Mouse (Mus musculus) urinary bladder, adult 18-20 months (tissue): Measurements from ENCODE around the gene Prnd.

Source experiments
- DNase-seq, 2 experiments: peaks; one replicate each; pipeline ENCODE4 v3.0.0; 2022; ENCODE audit warnings: low spot score in 2 of 2, mixed read lengths in 2 of 2

The Prnd gene

DNA sequence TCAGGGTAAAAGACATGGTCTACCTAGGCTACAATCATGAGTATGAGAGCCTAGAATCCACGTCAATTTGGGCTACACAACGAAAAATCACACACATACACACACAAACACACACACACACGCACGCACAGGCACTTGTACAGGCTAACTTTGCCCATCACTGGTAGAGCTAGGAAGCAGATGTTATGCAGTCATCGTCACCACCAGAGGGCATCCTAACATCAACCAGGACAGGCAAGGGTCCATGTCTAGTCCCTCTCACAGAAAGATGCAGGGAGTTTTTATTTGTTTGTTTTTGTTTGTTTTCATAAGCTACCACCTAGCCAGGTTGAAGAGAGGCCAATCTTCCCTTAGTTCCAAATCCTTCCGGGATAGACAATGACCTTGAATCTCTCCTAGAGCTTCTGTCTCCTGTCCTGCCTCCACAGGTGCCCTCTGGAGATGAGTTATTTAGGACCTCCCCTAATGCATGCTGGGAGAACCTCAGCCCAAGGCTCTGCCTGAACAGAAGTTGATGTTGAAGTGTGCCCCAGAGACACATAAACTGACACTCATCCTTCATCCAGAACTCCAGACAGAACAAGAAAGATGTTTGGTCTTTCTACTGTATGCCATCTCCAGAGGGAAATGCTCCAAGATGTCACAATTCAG lies 32.0 kb downstream of the Prnd start:
- DNase-seq, result no peak

DNA sequence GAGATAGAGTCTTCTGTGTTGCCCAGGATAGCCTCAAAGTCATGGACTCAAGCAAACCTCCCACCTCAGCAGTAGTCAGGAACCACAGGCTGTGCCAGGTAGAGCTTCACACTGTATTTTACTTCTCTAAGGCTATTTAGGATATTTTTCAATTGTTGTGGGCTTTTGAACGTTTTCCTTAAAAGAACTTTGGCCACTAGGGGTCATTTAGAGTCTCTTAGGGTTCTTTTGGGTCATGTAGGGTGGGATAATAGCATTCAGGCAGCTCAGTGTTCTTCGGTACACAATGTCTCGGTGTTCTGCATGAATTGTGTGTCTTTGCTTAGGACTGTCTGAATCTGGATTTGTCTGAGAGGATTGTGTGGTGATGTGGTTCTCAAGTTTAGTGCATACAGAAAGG lies 37.3 kb downstream of the Prnd start:
- no peak for DNase-seq

DNA sequence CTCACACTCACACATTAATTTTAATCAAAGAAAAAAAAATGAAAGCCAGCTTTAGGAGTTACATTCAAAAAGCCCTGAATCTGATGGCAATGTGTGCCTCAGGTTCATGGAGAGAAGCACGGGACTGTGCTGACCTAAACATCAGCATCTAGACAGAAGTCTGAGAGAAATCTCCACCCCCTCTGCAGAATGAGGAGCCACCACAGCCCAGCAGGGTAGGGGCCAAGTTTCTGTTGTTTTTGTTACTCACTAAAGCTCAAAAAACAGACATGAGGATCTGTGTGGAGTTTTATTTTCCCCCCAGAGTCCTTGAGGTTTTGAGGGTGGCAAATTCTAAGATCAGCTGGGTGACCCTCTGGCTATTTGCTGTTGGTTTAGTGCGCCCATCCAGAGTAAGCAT lies 37.9 kb downstream of the Prnd start:
- DNase-seq, result no peak

DNA sequence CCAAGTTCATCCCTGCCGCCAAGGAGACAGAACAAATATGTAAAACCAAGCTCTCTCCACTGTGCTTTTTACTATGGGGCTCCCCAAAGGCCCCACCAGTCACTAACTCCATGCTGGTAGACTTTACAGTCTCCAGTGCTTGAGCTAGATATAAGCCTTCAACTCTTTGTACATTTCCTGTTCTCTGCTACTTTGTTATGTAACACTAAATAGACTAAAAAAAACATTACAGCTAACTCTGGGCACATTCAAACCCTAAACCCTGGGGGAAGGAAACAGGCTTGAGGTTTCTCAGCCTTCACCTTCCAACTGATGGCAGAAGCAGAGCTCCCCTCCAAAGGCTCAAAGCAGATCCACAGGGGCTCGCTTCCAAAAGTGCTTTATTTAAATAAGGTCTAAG lies 41.8 kb downstream of the Prnd start:
- DNase-seq, result no peak

DNA sequence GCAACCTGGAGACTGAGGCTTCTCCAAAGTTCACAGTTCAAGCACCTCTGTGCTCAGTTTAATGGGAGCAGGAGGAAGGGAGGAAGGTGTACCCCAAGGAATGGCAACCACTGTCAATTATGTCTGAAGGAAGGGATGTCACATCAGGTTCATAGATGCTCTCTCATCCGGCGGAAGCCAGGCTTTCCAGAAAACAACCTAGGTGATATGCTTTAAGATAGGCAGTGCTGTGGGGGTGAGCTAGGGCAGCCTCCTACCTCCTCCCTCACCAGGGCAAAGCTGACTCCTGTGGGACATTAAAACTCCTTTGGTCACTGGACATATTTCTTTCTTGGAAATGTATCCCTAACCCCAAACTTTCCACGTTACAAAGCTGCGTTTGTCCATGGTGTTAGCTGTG lies 42.5 kb downstream of the Prnd start:
- no peak for DNase-seq

DNA sequence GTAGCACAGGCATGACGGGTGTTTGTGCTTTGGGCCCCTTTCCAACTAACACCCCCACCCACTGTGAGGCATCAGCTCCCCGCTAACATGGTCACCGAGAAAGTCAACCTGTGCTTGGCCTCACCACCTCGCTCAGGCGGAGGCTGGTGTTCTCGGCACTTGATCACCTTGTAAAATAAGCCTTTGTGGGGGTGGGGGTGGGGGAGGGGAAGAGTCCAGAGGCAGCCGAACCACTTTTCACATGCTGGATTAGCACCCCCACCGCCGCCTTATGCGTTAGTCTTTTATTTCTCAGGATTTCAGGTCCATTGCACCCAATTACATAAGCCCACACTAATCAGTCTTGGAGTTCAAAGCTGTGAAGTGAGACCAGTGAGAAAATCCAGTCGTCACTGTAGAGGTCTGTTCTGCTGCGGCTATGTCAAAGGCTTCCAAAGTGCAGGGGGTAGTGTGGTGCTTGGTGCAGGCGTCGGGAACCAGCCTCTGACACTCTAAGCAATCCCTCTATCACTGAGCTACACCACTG lies 43.0 kb downstream of the Prnd start:
- DNase-seq, result no peak

DNA sequence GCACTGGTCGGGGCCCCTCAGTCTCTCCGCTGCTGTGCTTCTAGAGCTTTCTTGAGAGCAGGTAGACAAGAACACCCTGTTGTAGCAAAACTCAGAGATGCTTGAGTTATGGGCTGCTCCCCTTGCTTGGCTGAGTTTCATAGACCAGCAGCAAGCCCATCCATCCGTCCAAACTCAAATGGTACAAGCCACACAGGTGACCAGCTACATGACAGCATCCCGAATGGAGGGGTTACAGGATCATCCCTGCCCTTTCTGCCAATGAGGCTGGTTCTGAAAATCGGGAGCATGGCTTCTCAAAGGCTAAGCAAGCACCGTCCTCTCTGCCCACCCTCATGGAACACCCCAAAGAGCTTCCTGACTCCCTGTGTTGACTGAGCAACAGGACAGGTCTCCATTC lies 44.3 kb downstream of the Prnd start:
- DNase-seq, result no peak

DNA sequence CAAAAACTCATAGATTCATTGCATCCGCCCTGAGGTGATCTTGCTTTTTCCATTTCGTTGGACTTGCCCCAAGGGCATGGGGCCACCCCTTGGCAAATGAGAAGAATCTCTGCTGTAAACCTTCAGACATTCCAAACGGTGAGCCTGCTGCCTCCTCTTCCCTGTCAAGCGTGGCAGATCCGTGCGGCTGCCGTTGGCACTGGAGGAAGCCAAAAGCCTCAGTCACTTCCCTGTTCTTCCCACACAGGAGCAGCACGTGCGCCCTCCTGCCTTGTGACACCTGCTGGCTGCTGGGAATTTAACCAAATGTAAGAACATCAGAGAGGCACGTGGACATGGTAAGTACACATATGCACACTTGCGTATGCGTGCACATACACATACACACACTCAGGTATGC lies 45.1 kb downstream of the Prnd start:
- no peak for DNase-seq

DNA sequence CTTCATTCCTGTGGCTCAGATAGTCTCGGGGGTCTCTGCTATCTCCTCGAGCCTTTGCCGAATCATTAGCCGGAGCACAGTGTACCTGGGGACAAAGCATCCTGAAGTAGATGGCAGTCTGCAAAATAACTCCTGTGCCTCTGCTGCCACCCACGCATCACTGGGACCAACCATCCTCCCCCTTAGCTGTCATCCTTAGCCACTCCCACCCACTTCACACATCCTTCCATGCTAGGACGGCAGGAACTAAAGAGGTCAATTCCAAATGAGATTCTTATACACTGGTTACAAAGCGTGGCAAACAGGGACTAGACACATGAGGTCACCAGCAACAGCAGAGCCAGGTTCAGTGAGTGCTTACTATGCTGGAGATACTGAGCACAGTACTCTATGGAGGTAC lies 45.7 kb downstream of the Prnd start:
- DNase-seq, result no peak

DNA sequence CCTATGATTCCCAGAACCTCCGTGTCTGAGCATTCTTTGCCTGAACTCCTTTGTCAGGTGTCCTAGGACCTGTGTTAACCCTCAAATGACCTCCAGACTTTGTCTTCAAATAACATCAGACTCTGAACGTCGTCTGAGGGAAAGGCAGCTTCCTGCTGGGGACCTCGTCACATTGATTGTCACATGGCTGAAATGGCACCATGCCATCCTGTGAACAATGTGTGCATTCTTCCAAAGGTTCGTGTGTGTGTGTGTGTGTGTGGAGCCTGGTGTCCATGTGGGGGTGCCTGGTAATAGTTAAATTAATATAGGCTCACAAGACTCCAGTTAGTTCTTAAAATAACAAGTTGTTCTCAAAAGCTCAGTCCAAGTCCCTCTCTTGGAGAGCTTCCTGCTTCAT lies 46.7 kb downstream of the Prnd start:
- DNase-seq, result no peak

DNA sequence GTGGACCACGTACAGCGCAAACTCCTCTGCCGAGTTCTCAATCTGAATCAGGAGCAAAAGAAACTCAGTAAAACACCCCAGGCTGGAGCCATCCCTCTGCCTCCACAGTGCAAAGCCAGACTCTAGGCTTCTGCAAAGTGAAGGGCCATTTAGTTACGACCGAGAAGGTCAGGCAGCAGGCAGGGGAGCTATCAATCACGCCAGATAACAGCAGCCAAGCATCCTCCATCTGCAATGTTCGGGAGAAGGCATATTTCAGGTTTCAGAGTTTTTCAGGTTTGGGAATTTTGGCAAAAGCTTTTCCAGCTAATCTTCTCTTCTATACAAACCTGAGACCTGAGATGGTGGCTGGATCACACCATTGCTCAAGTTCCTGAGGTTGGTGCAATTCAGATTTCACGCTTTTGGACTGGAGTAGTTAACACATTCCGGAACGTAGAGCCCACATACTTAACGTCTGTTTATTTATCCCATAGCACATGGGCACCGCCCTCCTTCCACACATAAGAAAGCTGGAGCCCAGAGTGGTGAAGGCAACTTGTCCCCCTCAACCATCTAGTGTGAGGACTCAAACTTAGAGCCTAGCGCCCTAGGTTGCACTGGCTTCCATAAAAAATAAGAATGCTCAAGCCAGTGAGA lies 51.2 kb downstream of the Prnd start:
- DNase-seq, result no peak

DNA sequence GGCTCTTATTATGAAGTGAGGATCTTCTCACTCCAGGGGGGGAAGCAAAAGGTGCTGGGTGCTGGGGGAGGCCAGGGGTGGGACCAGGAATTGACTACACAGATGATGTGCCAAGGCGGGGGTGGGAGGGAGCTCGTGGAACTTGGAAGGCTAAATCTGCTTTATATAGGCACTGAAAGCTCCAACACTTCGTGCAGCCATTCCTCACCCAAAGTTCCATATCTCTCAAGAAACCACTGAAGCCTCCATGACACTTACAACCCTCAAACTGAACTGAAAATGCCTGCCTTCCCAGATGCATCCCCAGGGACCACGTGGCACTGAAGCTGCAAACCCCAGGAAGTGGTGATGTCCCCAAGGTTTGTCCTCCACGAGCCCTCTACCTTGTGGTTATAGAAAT lies 53.3 kb downstream of the Prnd start:
- no peak for DNase-seq

DNA sequence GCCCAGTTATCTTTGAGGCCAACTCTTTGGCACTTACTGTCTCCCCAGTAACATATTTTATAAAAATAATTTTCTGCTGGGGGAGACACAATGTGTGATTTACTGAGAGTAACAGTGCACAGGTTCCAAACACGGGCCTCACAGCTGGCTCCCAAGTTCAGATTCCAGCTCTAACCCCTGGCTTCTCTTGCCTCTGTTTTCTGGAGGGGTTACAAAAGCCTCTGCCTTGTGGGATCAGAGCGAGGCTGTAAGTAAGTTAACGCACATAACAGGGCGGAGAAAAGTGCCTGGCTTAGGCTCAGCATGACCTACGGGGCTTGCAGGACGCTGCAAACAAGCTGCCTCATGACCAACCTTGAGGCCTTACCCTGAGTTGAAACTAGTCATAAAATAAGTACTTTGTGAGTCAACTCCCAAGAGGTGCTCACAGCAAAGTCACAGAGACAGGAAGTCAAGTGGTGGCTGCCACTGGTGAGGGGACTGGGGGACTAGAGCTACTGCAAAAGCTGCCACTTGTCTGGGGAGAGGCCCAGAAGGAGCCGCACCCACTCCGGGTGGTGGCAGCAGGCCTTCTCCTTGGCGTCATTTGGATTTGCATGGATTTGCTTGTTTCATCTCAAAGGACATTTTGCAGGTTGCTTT lies 54.0 kb downstream of the Prnd start:
- DNase-seq, result no peak

DNA sequence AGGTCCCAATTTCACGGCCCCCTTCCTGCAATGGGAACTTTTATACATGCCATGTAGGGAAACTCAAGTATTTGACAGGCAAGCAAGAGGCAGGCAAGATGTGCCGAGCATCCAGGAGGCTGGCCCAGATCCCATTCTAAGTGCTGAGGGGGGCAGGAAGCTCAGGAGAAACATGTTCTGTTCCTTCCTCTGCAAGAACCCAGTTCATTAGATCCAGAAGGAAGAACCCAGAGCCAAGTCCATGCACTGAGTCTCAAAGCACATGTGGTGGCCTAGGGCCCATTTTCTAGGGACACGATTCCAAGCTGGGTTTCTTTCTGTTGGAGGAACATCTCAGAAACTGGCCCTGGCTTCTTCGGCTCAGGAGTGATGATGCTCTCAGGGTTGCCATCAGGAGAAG lies 54.8 kb downstream of the Prnd start:
- no peak for DNase-seq
